Mouse (Mus musculus) forebrain, embryonic 11.5 days (tissue): ENCODE measurements around the gene Pex19. TPM values are rescaled to one million over a fixed set of nuclear protein-coding genes. Genes with fewer than 3 reads are reported as not detected.

ENCODE experiments used
- ATAC-seq: fragments of 200-750 bp; cut with Nextera tagmentation; replicated peaks from 2 replicates; pipeline ENCODE4 v1.8.0; 2017; ENCODE audit warnings: moderate TSS enrichment; ENCODE audit not compliant: low FRiP score
- DNase-seq: peaks from one replicate; pipeline ENCODE4 v3.0.0-alpha.2; 2017; ENCODE audit warnings: low spot score
- H3K27ac ChIP-seq: fragments of 300-500 bp; sonication (generic); 2 replicates; pipeline ENCODE4 v1.5.1; 2014; ENCODE audit warnings: low read depth, low read length
- H3K27me3 ChIP-seq: fragments of 300-500 bp; sonication (generic); 2 replicates; pipeline ENCODE4 v1.6.1; 2014; ENCODE audit warnings: mild to moderate bottlenecking, low read length, mixed read lengths; ENCODE audit not compliant: control insufficient read depth, insufficient read depth
- H3K36me3 ChIP-seq: fragments of 300-500 bp; sonication (generic); 2 replicates; pipeline ENCODE4 v1.6.1; 2014; ENCODE audit warnings: mild to moderate bottlenecking, low read length, moderate library complexity, mixed read lengths; ENCODE audit not compliant: control insufficient read depth, insufficient read depth
- H3K4me1 ChIP-seq: fragments of 300-500 bp; sonication (generic); replicated peaks from 2 replicates; pipeline ENCODE4 v1.6.1; 2014; ENCODE audit warnings: low read length, mixed read lengths; ENCODE audit not compliant: control insufficient read depth, insufficient read depth
- H3K4me2 ChIP-seq: fragments of 300-500 bp; sonication (generic); 2 replicates; pipeline ENCODE4 v1.6.1; 2014; ENCODE audit warnings: low read depth, mild to moderate bottlenecking, low read length, moderate library complexity, mixed read lengths; ENCODE audit not compliant: severe bottlenecking
- H3K4me3 ChIP-seq: fragments of 300-500 bp; sonication (generic); 2 replicates; pipeline ENCODE4 v1.5.1; 2014; ENCODE audit warnings: low read depth, low read length
- H3K9ac ChIP-seq: fragments of 300-500 bp; sonication (generic); 2 replicates; pipeline ENCODE4 v1.6.1; 2014; ENCODE audit warnings: low read length
- H3K9me3 ChIP-seq: fragments of 300-500 bp; sonication (generic); 2 replicates; pipeline ENCODE4 v1.6.1; 2016; ENCODE audit warnings: low read length, mixed read lengths; ENCODE audit not compliant: control insufficient read depth
- WGBS: fragments of 180-500 bp; shearing (Covaris S2); extraction: QIAGEN DNeasy Blood & Tissue Kit; methylation state at CpG from one replicate; pipeline ENCODE4 v1.1.7; 2014; 5-methylcytosine and 5-hydroxymethylcytosine counted together
- polyA plus RNA-seq: library from polyadenylated mRNA; unstranded; fragments of >200 nt; fragmentation: Nextera tagmentation; extraction: Ambion mirVana; gene quantifications from 2 replicates; pipeline ENCODE4 v1.2.1, GENCODE M21; 2014

Pex19 gene
- polyA plus RNA-seq, 1 experiment from 2014 or later, result 146 TPM

- Histone ChIP-seq H3K4me2 (no peak overlapping the region), H3K36me3 (no peaks in the 10 kb centered on the region; the same call in 1 of the 2 replicates), H3K4me3 (no peak overlapping the region), H3K27me3 (no peaks in the 10 kb centered on the region), H3K9me3 (no peaks in the 10 kb centered on the region), H3K27ac (no peak overlapping the region), H3K9ac (no peak overlapping the region), H3K4me1 (no peaks in the 10 kb centered on the region)
- ATAC-seq (no peak), DNase-seq (no peak)
Measured at GRCm38 (mm10) chr1:172160508-172160907, 34.0 kb downstream of the Pex19 start.

DNA sequence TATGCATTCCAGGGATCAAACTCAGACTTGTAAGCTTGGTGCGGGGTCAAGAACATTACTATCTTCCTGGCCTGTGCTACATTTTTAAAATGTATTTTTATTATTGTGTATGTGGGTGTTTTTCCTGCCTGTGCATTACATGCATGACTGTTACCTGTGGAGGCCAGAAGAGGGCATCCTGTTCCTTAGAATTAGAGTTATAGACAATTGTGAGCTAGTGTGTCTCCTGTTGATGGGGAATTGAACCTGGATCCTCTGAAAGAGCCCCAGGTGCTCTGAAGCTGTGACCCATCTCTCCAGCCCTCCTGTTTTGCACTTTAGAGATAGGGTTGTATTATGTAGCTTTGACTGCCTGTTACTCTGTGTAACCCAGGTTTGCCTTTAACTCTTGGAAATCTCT is 35.5 kb downstream of the Pex19 start:
- Histone ChIP-seq H3K27me3 (no peaks in the 10 kb centered on the region), H3K9ac (no peak overlapping the region), H3K4me1 (no peaks in the 10 kb centered on the region), H3K36me3 (0 out of 2 replicates have a peak, but pooled peaks cover 3% of the 10 kb centered on the region), H3K4me3 (no peak overlapping the region), H3K4me2 (no peak overlapping the region), H3K27ac (no peak overlapping the region), H3K9me3 (no peaks in the 10 kb centered on the region)
- ATAC-seq (no peak; the same call in 1 of the 2 replicates), DNase-seq (no peak)
- 97% methylated on average over 1 of the region's 1 CpGs for WGBS

DNA sequence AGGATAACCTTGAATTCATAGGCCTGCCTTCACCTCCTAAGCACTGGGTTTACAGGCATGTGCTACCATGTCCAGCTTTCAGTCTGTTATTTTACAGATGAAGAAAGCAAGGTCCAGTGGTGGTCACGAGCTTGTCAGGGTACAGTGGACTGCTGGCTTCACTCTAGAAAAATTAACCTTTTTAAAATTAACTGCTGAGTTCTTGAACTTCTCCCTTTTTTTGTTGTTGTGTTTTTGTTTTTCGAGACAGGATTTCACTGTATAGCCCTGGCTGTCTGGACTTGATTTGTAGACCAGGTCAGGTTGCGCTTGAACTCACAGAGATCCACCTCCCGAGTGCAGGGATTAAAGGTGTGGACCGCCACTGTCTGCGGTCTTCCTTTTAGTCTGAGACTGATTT is 36.4 kb downstream of the Pex19 start:
- Histone ChIP-seq H3K36me3 (0 out of 2 replicates have a peak, but pooled peaks cover 3% of the 10 kb centered on the region), H3K4me2 (no peak overlapping the region), H3K4me1 (no peaks in the 10 kb centered on the region), H3K9me3 (no peaks in the 10 kb centered on the region), H3K9ac (no peak overlapping the region), H3K4me3 (no peak overlapping the region), H3K27me3 (no peaks in the 10 kb centered on the region), H3K27ac (no peak overlapping the region)
- 90% methylated on average over 6 of the region's 6 CpGs for whole genome bisulfite sequencing
- no peak for DNase-seq
- no peak for ATAC-seq

DNA sequence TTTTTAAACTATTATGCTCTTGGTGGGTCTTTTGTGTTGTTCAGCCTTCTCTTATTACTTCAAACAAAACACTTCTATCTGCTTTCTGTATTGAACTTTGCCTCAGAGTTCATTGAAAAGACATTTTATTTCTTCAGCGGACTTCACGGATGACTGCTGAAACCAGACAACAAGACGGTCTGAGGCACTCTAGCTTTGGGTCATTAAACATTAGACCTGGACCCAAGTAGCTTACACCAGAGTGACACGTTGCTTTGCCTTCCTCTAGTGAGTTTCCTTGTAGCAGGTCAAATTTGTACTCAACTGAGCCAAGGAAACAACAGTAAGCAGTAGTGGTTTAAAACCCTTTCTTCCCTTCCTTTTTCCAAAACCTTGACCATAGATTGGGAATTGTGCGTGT is 41.4 kb downstream of the Pex19 start:
- ATAC-seq, result no peak
- Histone ChIP-seq H3K27ac (no peak overlapping the region), H3K4me3 (no peak overlapping the region), H3K9me3 (no peaks in the 10 kb centered on the region), H3K9ac (no peak overlapping the region), H3K27me3 (no peaks in the 10 kb centered on the region), H3K4me2 (no peak overlapping the region), H3K4me1 (no peaks in the 10 kb centered on the region), H3K36me3 (peaks cover 20% of the 10 kb centered on the region)
- DNase-seq, result no peak
- WGBS, result 69% methylated on average over 5 of the region's 5 CpGs

DNA sequence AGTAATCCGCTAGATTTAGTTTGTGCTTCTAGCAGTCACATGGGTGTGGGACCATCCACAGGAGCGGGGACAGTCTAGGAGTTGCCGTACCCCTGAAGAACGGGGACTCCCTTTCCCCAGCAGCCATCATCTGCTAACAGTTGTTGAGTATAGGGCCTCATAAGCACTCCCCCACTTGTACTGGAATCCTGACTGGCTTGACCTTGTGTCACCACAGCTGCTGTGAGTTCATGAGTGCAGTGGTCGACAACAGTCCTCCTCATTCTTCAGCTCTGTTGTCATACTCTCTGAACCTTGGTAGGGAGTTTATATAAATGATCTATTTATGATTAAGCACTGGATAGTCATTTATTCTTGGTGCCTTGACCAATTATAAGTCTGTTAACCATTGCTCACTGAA is 43.3 kb downstream of the Pex19 start:
- no peaks in the 10 kb centered on the region for H3K27me3 ChIP-seq
- DNase-seq (no peak), ATAC-seq (no peak)
- no peak overlapping the region for H3K27ac ChIP-seq
- no peaks in the 10 kb centered on the region for H3K4me1 ChIP-seq
- H3K36me3 ChIP-seq, result peaks cover 26% of the 10 kb centered on the region
- H3K4me2 ChIP-seq, result no peak overlapping the region
- no peak overlapping the region for H3K9ac ChIP-seq
- H3K4me3 ChIP-seq, result no peak overlapping the region
- no peaks in the 10 kb centered on the region for H3K9me3 ChIP-seq
- WGBS, result 97% methylated on average over 5 of the region's 5 CpGs

DNA sequence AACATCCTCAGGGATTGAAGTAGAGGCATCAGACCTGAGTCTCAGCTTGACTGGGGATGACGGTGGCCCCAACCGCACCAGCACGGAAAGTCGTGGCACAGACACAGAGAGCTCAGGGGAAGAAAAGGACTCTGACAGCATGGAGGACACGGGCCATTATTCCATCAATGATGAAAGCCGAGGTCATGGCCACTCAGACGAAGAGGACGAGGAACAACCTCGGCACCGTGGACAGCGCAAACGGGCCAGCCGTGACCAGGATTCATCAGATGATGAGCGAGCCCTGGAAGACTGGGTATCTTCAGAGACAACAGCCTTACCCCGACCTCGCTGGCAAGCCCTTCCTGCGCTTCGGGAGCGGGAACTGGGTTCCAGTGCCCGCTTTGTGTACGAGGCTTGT is 45.8 kb downstream of the Pex19 start:
- no peak for DNase-seq
- WGBS, result 95% methylated on average over 21 of the region's 21 CpGs
- H3K27me3 ChIP-seq, result no peaks in the 10 kb centered on the region

GRCm38 (mm10) chr1:172173181-172173580 is 46.6 kb downstream of the Pex19 start:
- H3K36me3 ChIP-seq, result peaks cover 22% of the 10 kb centered on the region
- H3K27me3 ChIP-seq, result no peaks in the 10 kb centered on the region
- DNase-seq, result no peak
- H3K4me2 ChIP-seq, result no peak overlapping the region
- H3K9me3 ChIP-seq, result no peaks in the 10 kb centered on the region
- H3K9ac ChIP-seq, result no peak overlapping the region
- 84% methylated on average over 5 of the region's 5 CpGs for WGBS
- ATAC-seq, result no peak
- H3K4me3 ChIP-seq, result no peak overlapping the region
- H3K27ac ChIP-seq, result no peak overlapping the region
- H3K4me1 ChIP-seq, result no peaks in the 10 kb centered on the region

More for the DNA sequence above, 45.8 kb downstream of the Pex19 start:
- no peak overlapping the region for H3K27ac ChIP-seq
- no peak for ATAC-seq
- H3K4me1 ChIP-seq, result no peaks in the 10 kb centered on the region
- H3K4me3 ChIP-seq, result no peak overlapping the region
- H3K9ac ChIP-seq, result no peak overlapping the region
- H3K36me3 ChIP-seq, result peaks cover 24% of the 10 kb centered on the region
- H3K9me3 ChIP-seq, result no peaks in the 10 kb centered on the region
- no peak overlapping the region for H3K4me2 ChIP-seq

DNA sequence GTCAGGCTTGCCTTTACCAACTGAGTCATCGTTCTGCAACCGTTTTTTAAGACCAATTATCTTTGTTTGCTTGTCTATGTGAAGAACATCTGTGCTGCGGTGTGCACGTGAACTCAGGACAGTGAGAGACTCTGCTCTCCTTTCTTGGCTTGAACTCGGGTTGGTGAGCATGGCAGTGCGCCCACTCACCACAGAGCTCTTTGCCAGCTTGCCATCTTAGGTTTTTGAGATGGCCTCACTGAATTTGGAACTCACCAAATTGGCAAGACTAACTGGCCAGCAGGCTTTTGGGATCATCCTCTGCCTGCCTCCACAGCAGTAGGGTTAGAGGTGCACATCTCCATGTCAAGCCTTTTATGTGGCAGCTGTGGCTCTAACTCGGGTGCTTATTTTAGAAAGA is 51.2 kb downstream of the Pex19 start:
- ATAC-seq (no peak), DNase-seq (no peak)
- Histone ChIP-seq H3K9ac (no peak overlapping the region), H3K4me2 (no peak overlapping the region), H3K27ac (no peak overlapping the region), H3K9me3 (no peaks in the 10 kb centered on the region), H3K4me1 (no peaks in the 10 kb centered on the region), H3K4me3 (no peak overlapping the region), H3K36me3 (peaks cover 7% of the 10 kb centered on the region; the same call in 1 of the 2 replicates), H3K27me3 (no peaks in the 10 kb centered on the region)
- 90% methylated on average over 7 of the region's 7 CpGs for WGBS

DNA sequence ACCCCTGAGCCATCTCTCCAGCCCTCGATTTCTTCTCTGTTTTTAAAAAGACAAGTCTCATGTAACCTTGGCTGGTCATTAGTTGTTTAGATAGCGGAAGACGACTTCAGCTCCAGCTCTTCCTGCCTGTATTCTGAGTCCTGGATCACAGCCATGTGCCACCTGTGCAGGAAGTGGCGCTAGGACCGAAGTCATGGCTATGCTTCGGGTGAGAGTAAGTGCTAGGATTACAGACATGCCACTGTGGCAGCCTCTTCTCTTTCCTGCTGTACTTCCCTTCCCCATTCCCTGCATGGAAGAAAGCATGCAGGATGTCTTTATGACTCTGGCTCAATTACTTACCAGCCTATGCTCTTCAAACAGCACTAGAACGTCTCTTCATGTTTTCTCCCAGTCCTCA is 52.5 kb downstream of the Pex19 start:
- no peak overlapping the region for H3K27ac ChIP-seq
- H3K9me3 ChIP-seq, result no peaks in the 10 kb centered on the region
- H3K27me3 ChIP-seq, result no peaks in the 10 kb centered on the region
- DNase-seq (no peak), ATAC-seq (no peak)
- WGBS, result 85% methylated on average over 7 of the region's 7 CpGs
- no peak overlapping the region for H3K4me3 ChIP-seq
- H3K36me3 ChIP-seq, result peaks cover 3% of the 10 kb centered on the region; the same call in 1 of the 2 replicates
- H3K9ac ChIP-seq, result no peak overlapping the region
- no peaks in the 10 kb centered on the region for H3K4me1 ChIP-seq
- no peak overlapping the region for H3K4me2 ChIP-seq
